Mouse (Mus musculus) erythroblast, embryonic 14.5 days (primary cell): Measurements from ENCODE around the gene Rnf13. TPM values are rescaled to one million over a fixed set of nuclear protein-coding genes. Genes with fewer than 3 reads are reported as not detected.
"Not testable (repeated sequence)": the region's sequence is repeated elsewhere in the genome, so short reads cannot be mapped to it uniquely, and the experiment has no call there.

Experiments used
- H3K27me3 ChIP-seq: 2 replicates; pipeline ENCODE4 v1.6.1; 2012; ENCODE audit warnings: inconsistent platforms; ENCODE audit not compliant: control insufficient read depth
- H3K36me3 ChIP-seq: 2 replicates; pipeline ENCODE4 v1.6.1; 2012; ENCODE audit warnings: mild to moderate bottlenecking, inconsistent platforms; ENCODE audit not compliant: control insufficient read depth
- H3K4me1 ChIP-seq: 2 replicates; pipeline ENCODE4 v1.6.1; 2012; ENCODE audit warnings: inconsistent platforms; ENCODE audit not compliant: control insufficient read depth
- H3K4me3 ChIP-seq: replicated peaks from 2 replicates; pipeline ENCODE3; 2012; ENCODE audit warnings: moderate library complexity, mild to moderate bottlenecking, inconsistent platforms
- H3K9me3 ChIP-seq: 2 replicates; pipeline ENCODE4 v1.6.1; 2012; ENCODE audit warnings: low read length, inconsistent platforms, mixed read lengths; ENCODE audit not compliant: control insufficient read depth
- GATA1 ChIP-seq: IDR thresholded peaks from 2 replicates; pipeline ENCODE4 v1.6.1; 2012; ENCODE audit warnings: low read length, inconsistent platforms, mixed read lengths
- TAL1 ChIP-seq: IDR thresholded peaks from 3 replicates; pipeline ENCODE4 v1.6.1; 2012; ENCODE audit warnings: low read length, inconsistent platforms, mixed read lengths
- polyA plus RNA-seq: library from polyadenylated mRNA; stranded (reverse); fragments of >175 nt; gene quantifications from 2 replicates; pipeline ENCODE4 v1.2.3, GENCODE M21; 2012

Gene Rnf13
- polyA plus RNA-seq, 1 experiment: not detected

DNA sequence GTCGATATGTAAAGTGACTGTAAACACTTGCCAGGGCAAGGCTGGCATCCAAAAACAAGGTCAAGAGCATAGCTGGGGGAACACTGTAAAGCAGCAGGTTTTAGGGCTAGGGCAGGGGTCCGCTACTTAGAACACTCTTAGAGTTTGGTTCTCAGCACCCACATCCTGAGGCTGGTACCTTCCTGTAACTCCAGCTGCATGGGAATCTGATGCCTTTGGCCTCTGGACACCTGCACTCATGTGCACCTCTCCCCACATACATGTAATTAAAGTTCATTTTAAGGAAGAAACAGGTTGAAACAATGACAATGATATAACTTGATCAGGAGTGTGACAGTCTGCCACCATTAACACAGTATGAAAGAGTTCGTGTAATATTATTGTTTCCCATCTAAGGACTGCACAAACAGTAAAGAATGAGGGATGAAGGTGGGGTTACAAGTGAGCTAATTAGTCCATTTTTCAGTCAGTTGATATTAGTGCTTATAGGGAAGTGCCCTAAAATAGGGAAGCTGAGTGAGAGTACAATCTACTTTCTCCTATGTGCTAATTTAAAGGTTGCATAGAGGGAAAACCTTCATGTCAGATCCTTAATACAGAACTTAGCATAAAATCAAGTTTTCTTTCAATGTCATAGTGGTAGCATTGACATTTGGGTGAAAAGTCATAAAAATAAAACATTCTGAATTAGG lies 12.9 kb downstream of the Rnf13 start:
- no peaks in the 10 kb centered on the region for H3K27me3 ChIP-seq
- no peak overlapping the region for H3K4me3 ChIP-seq
- no peaks in the 10 kb centered on the region for H3K9me3 ChIP-seq
- no peak for TF ChIP-seq GATA1
- no peak for TF ChIP-seq TAL1
- H3K4me1 ChIP-seq: no peaks in the 10 kb centered on the region
- H3K36me3 ChIP-seq: no peaks in the 10 kb centered on the region

GRCm38 (mm10) chr3:57776915-57777314 lies 41.1 kb downstream of the Rnf13 start:
- H3K36me3 ChIP-seq: no peaks in the 10 kb centered on the region; the same call in 1 of the 2 replicates
- no peaks in the 10 kb centered on the region for H3K4me1 ChIP-seq
- TF ChIP-seq GATA1: no peak
- no peak overlapping the region for H3K4me3 ChIP-seq
- H3K9me3 ChIP-seq: no peaks in the 10 kb centered on the region
- H3K27me3 ChIP-seq: no peaks in the 10 kb centered on the region

- TF ChIP-seq GATA1 (no peak), TAL1 (no peak)
- H3K4me1 ChIP-seq: no peaks in the 10 kb centered on the region
- no peaks in the 10 kb centered on the region for H3K27me3 ChIP-seq
- no peaks in the 10 kb centered on the region for H3K9me3 ChIP-seq
- no peak overlapping the region for H3K4me3 ChIP-seq
- no peaks in the 10 kb centered on the region for H3K36me3 ChIP-seq
Measured at GRCm38 (mm10) chr3:57788472-57788871, 52.6 kb downstream of the Rnf13 start.

DNA sequence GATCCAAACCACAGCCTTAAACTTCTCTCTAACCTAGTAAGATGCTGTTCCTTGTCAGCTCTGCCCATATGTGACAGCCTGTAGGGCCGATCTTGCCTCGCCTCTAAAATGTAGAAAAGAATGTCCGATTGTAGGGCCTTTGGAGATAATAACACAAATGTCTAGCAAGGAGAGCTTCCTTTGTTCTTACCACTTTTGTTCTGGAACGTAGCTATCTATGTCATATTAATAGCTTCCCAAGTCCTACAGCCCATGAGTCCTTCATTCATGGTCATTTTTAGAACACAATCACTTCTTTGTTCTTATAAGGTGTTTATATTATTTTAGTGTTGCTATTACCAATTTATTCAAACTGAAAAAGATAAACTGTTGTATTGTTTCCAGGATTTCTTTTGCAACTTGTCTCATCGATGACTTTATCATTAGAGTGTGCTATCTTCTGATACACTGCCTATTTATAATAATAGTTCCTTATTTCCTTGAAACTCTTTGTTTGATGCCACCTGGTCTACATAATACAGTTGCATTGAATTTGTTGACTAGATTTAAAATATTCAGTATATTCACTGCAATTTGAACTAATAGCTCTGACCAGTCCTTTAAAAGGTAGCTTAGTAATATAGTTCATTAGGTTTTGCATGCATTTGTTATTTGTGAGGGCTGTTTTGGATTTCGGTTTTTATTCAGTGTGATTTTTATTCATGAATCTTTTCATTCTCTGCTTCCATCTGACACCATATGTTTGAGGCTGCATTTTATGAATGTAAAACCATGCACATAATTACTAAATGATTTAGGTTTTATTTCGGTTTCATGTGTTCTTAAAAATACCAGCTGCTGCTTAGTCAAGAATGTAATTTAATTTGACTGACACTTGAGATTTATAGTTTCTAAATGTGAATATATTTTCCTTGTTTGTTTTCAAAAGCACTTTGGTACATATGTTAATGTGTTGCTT lies 53.4 kb downstream of the Rnf13 start:
- H3K27me3 ChIP-seq: no peaks in the 10 kb centered on the region
- no peaks in the 10 kb centered on the region for H3K36me3 ChIP-seq
- TF ChIP-seq GATA1 (no peak), TAL1 (no peak)
- H3K4me3 ChIP-seq: no peak overlapping the region
- no peaks in the 10 kb centered on the region for H3K4me1 ChIP-seq
- no peaks in the 10 kb centered on the region for H3K9me3 ChIP-seq

- H3K4me3 ChIP-seq: no peak overlapping the region
- TF ChIP-seq TAL1: no peak
- no peaks in the 10 kb centered on the region for H3K9me3 ChIP-seq
- H3K4me1 ChIP-seq: no peaks in the 10 kb centered on the region
- no peaks in the 10 kb centered on the region for H3K27me3 ChIP-seq
- H3K36me3 ChIP-seq: no peaks in the 10 kb centered on the region
Measured at GRCm38 (mm10) chr3:57791104-57791503, 55.2 kb downstream of the Rnf13 start.

DNA sequence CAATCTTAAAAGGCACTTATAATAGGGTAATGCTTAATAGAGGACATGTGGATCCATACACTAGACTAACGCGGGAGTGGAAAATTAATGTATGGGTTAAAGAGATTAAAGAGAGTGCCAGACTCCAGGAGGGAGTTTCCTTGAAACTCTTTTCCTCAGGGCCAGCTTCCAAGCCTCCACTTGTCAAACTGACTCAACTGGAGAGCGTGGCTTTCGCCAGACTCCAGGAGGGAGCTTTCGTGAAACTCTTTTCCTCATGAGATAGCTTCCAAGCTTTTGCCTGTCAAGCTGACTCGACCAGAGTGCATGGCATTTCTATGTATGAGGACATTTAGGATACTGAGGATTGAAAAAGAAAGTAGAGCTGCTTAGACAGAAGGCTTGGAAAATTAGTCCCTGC lies 59.2 kb downstream of the Rnf13 start:
- not testable (repeated sequence) for H3K4me3 ChIP-seq, H3K9me3 ChIP-seq, H3K27me3 ChIP-seq, H3K4me1 ChIP-seq, H3K36me3 ChIP-seq

DNA sequence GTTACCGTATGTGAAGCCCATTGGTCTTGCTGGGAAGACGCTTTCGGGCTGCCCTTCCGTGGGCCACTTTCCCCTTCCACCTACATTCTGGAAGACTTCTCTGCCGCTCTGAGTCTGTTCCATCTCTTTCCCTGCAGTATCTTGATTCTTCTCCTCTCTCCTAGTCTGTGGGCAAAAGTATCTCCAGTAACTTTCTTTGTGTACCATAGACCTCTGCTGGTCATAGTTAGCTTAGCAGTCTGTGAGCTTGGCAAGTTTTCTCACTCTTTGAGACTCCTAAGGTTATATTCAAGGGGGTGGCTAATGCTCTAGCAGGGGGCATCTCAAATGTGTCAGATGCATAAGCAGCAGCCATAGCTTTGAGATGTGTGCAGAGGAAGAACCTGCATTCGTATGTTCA lies 79.6 kb downstream of the Rnf13 start:
- Histone ChIP-seq H3K4me3 (no peak overlapping the region), H3K9me3 (no peaks in the 10 kb centered on the region), H3K36me3 (no peaks in the 10 kb centered on the region), H3K27me3 (no peaks in the 10 kb centered on the region), H3K4me1 (no peaks in the 10 kb centered on the region)
- TF ChIP-seq GATA1 (no peak), TAL1 (no peak)

DNA sequence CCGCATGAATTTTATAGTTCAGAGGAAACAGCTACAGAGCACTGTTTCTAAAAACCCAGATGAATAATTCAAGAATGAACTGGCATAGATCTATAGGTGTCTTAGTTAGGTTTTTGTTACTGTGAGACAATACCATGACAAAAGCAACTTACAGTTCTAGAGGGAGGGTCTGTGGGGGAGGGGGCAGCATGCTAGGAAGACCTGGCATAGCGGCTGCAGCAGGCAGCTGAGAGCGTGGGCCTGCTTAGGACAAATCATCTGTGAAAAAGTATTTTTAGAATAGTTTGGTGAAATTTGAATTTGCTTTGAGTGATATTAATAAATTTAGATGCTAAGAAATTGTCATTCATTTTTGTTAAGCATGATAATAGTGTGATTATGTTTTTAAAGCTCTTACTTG lies 90.0 kb downstream of the Rnf13 start:
- H3K9me3 ChIP-seq: no peaks in the 10 kb centered on the region
- no peak for TF ChIP-seq TAL1
- TF ChIP-seq GATA1: no peak
- no peaks in the 10 kb centered on the region for H3K27me3 ChIP-seq
- no peaks in the 10 kb centered on the region; the same call in 1 of the 2 replicates for H3K36me3 ChIP-seq
- H3K4me3 ChIP-seq: no peak overlapping the region
- H3K4me1 ChIP-seq: no peaks in the 10 kb centered on the region

- TF ChIP-seq TAL1 (no peak), GATA1 (no peak)
- H3K9me3 ChIP-seq: no peaks in the 10 kb centered on the region
- no peaks in the 10 kb centered on the region for H3K27me3 ChIP-seq
- H3K4me1 ChIP-seq: no peaks in the 10 kb centered on the region
- H3K36me3 ChIP-seq: no peaks in the 10 kb centered on the region; the same call in 1 of the 2 replicates
- no peak overlapping the region for H3K4me3 ChIP-seq
Measured at GRCm38 (mm10) chr3:57833585-57833984, 97.7 kb downstream of the Rnf13 start.

- TF ChIP-seq TAL1 (no peak), GATA1 (no peak)
- Histone ChIP-seq H3K27me3 (no peaks in the 10 kb centered on the region), H3K9me3 (no peaks in the 10 kb centered on the region), H3K4me3 (no peak overlapping the region), H3K36me3 (no peaks in the 10 kb centered on the region; the same call in 1 of the 2 replicates), H3K4me1 (no peaks in the 10 kb centered on the region)
Measured at GRCm38 (mm10) chr3:57836911-57837310, 101.0 kb downstream of the Rnf13 start.
